Mouse (Mus musculus): ENCODE data around the gene Rab5c.

The Rab5c gene

GRCm38 (mm10) chr11:100738066-100738604 lies at the start of gene Rab5c:
TSS of gene Rab5c (minus strand) at chr11:100738215.
- DNase-seq (ENCODE audit: extremely low spot score): peak; percentile 99

DNA sequence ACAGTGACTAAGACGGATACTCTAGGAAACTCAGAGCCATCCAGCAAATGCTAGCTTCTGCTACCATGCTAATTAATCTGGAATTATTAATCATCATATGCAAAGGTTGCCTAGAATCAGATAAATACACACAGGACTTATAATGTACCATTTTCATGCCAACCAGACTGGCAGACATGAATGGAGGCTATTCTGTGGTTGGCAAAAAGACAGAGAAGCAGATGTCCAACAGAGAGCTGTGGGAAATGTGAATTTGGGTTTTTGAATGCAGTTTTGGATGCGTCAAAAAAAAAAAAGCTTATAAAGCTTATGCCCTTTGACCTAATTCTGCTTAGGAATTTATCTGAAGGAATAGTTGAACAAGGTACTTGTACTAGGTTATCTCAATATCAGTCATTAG lies 47.8 kb upstream of the Rab5c start:
- no peak for DNase-seq (ENCODE audit: extremely low spot score)

GRCm38 (mm10) chr11:100784286-100784685 lies 46.3 kb upstream of the Rab5c start:
- no peak for DNase-seq (ENCODE audit: extremely low spot score)

GRCm38 (mm10) chr11:100782568-100782967 lies 44.6 kb upstream of the Rab5c start:
- no peak for DNase-seq (ENCODE audit: extremely low spot score)

- no peak for DNase-seq (ENCODE audit: extremely low spot score)
Observed at GRCm38 (mm10) chr11:100781763-100782475, 43.9 kb upstream of the Rab5c start.

DNA sequence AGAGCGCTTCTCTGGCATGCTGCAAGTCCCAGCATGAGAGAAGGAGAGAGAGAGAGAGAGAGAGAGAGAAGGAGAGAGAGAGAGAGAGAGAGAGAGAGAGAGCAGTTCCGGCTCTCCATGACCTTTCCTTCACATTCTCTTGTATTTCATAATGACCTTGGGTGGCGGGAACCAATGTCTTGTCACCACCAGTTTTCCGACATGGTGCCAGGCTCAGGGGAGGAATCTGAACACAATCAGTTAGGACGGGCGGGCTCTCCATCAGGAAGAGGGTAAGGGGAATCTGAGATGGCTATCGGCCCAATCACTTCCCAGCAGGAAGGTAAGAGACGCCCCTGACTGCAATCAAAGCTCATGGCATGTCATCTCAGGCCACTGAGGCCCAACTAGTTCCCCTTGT lies 42.2 kb upstream of the Rab5c start:
- no peak for DNase-seq (ENCODE audit: extremely low spot score)

DNA sequence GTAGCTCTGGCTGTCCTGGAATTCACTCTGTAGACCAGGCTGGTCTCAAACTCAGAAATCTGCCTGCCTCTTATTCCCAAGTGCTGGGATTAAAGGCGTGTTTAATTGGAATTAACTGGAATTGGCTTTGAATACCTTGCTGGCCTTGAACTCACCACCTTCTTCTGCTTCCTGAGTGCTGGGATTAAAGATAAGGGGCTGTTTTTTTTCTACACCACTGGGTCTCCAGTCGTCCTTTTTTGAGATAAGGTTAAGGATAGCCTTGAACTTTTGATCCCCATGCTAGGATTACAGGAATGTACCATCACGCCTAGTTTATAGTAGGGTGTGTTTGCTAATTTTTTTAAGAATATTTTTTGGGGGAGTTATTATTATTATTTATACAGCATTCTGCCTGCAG lies 40.1 kb upstream of the Rab5c start:
- DNase-seq (ENCODE audit: extremely low spot score): no peak

- DNase-seq (ENCODE audit: extremely low spot score): no peak
Observed at GRCm38 (mm10) chr11:100775921-100776320, 37.9 kb upstream of the Rab5c start.

- DNase-seq (ENCODE audit: extremely low spot score): no peak
Observed at GRCm38 (mm10) chr11:100774261-100774660, 36.2 kb upstream of the Rab5c start.

GRCm38 (mm10) chr11:100770646-100771408 lies 32.8 kb upstream of the Rab5c start, which contains the start of gene Ghdc:
TSS of gene Ghdc (minus strand) at chr11:100770957.
- DNase-seq (ENCODE audit: extremely low spot score): peak; percentile 63

- no peak for DNase-seq (ENCODE audit: extremely low spot score)
Observed at GRCm38 (mm10) chr11:100769980-100770379, 32.0 kb upstream of the Rab5c start.

GRCm38 (mm10) chr11:100767871-100768270 lies 29.9 kb upstream of the Rab5c start:
- DNase-seq (ENCODE audit: extremely low spot score): no peak

GRCm38 (mm10) chr11:100766726-100767125 lies 28.7 kb upstream of the Rab5c start:
- no peak for DNase-seq (ENCODE audit: extremely low spot score)

- no peak for DNase-seq (ENCODE audit: extremely low spot score)
Observed at GRCm38 (mm10) chr11:100762831-100763230, 24.8 kb upstream of the Rab5c start, which contains the start of gene Hcrt. TSS of gene Hcrt (minus strand) at chr11:100762931.

- peak; percentile 92 for DNase-seq (ENCODE audit: extremely low spot score)
Observed at GRCm38 (mm10) chr11:100761547-100762045, 23.6 kb upstream of the Rab5c start.

DNA sequence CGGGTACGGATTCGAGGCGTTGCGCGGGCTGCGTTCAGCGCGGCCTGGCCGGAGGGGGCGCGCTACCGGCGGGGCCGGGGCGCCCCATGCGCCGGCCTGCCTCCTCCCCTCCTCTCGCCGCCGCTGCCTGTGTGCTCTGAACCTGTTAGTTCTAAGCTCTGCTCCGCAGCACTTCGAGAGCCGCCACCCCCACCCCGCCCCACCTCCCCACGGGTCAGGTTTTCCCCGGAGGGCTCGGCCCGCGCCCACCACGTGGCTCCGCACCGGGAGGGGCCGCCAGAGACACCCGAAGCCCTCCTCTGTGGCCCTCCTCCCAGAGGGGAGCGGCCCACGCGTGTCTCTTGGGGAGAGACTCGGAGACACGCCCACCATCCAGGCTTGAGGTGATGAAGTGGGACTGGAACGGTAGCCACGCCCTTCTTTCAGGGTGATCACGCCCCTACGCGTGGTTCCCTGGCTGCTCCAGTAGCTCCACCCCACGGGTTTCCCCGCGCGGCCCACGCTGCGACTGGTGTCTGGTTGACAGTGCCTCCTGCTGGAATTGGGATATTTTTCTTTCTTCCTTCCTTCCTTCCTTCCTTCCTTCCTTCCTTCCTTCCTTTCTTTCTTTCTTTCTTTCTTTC lies 21.7 kb upstream of the Rab5c start, which contains the start of gene Kcnh4:
Kcnh4 (minus strand) TSS at position 332 of the 623 bp plus-strand sequence.
- peak; percentile 25 for DNase-seq (ENCODE audit: extremely low spot score)

DNA sequence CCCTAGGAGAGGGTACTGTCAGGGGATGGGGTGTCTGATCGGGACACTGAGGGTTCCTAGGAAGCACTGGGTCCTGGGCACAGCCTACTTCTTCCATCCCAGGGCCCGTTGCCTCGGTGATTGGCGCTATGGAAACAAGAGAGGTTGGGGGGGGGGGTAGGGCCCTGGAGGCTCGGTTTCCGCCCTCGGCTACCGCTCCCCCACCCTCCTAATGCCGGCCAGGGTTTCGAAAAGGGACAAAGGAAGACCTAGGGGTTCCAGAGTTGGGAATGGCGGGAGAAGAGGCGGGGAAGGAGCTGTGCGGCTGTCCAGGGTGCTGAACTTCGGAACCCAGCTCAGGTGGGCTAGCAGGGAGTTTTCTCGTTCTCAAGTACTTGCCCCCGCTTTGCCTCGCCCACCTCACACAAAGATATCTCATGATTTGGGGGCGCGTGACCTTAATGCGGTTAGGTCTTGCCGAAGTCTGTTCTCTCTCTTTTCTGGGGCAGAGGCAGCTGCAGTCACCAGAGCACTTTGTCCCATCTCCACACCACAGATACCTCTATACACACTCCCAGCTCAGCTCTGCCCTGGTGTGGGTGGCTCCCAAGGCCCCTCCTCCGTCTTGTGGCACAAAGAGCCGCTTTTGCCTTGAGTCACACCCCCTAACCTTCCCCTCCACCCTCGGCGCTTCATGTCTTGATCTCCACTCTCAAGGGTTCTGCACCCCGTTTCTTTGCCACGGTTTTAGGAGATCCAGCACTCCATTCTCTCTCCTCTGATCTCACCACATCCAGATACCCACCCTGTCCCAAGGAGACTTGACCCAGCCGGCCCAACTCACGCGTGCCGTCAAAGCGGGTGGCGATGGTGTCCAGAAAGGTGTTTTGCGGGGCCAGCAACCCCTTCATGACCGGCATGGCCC lies 20.9 kb upstream of the Rab5c start:
- peak; percentile 78 for DNase-seq (ENCODE audit: extremely low spot score)

DNA sequence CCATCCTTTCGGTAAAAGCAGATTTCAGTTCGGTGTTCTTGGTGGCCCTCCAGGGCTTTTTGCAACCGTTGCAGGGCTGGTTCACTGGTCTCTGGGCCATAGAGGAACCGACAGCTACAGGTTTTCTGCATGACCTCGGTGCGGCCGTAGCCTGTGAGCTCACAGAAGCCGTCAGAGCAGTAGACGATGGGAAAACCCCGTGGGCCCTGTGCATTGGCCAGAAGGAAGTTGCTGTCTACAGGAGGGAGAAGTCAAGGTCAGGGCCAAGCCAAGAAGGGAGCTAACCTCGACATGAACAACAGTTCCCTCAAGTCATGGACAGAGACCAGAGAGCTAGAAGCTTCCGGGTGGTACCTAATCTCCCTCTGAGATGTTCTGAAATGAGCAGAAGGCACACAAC lies 19.6 kb upstream of the Rab5c start:
- no peak for DNase-seq (ENCODE audit: extremely low spot score)

GRCm38 (mm10) chr11:100756476-100756875 lies 18.5 kb upstream of the Rab5c start:
- no peak for DNase-seq (ENCODE audit: extremely low spot score)

DNA sequence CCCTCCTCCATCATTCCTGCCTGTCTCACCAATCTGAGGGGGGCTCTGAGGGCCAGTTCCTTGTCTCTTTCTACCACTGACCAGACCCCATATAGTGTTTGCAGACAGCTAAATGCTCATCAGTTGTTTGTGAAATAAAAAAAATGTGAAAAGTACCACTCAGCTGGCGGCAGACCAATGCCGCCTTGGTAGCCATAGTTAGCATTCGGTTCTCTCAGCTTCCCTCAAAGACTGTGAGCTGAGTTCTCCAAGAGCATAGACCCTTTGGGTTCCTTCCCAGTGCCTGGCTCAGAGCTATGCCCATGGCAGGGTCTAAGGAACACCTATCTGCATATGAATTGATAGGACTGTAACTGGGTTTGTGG lies 16.7 kb upstream of the Rab5c start:
- no peak for DNase-seq (ENCODE audit: extremely low spot score)

Measured in embryo, embryonic 9.5 days (tissue).